Mouse (Mus musculus) heart, embryonic 14.5 days (tissue): ENCODE results near the gene S1pr2. TPM values are rescaled to one million over a fixed set of nuclear protein-coding genes. Genes with fewer than 3 reads are reported as not detected.

ENCODE experiments used
- microRNA-seq: library from miRNA; unstranded; fragments of <30 nt; microRNA quantifications from one replicate; pipeline ENCODE4, GENCODE M21; 2016
- polyA plus RNA-seq: library from polyadenylated mRNA; unstranded; fragments of >200 nt; fragmentation: Nextera tagmentation; extraction: Ambion mirVana; gene quantifications from 2 replicates; pipeline ENCODE4 v1.2.1, GENCODE M21; 2014

Gene S1pr2
- polyA plus RNA-seq, 1 experiment from 2014 or later: 21.5 TPM

Small RNAs within 50 kb of the gene (microRNA-seq; reads per million reads assigned to microRNA genes)
- gene Mir7081: not detected

Other genes with a start within 250 kb of the S1pr2 start
- 0.42 and 1.3 TPM in 2 replicates for gene Olfm2, start 230.4 kb downstream of the S1pr2 start, polyA plus RNA-seq
- gene Col5a3, start 161.7 kb downstream of the S1pr2 start, polyA plus RNA-seq: 0.12 and 0.20 TPM in 2 replicates
- gene Rdh8, start 158.3 kb downstream of the S1pr2 start, polyA plus RNA-seq: not detected in 2 replicates
- 4.5 and 5.9 TPM in 2 replicates for gene A230050P20Rik, start 108.1 kb downstream of the S1pr2 start, polyA plus RNA-seq
- 1.9 and 2.7 TPM in 2 replicates for gene Angptl6, start 97.1 kb downstream of the S1pr2 start, polyA plus RNA-seq
- gene Ppan, start 88.6 kb downstream of the S1pr2 start, polyA plus RNA-seq: 28.2 and 30.0 TPM in 2 replicates
- gene Eif3g, start 78.2 kb downstream of the S1pr2 start, polyA plus RNA-seq: 188 and 202 TPM in 2 replicates
- gene Dnmt1, start 16.9 kb downstream of the S1pr2 start, polyA plus RNA-seq: 35.2 and 39.4 TPM in 2 replicates
- gene Mrpl4, start 26.0 kb upstream of the S1pr2 start, polyA plus RNA-seq: 151 and 160 TPM in 2 replicates
- 13.9 and 14.4 TPM in 2 replicates for gene Icam1, start 39.2 kb upstream of the S1pr2 start, polyA plus RNA-seq
- gene Icam4, start 52.6 kb upstream of the S1pr2 start, polyA plus RNA-seq: 1.3 and 1.9 TPM in 2 replicates
- 0.08 TPM in 1 of 2 replicates, not detected in the other for gene Icam5, start 55.3 kb upstream of the S1pr2 start, polyA plus RNA-seq
- 1.1 TPM in 1 of 2 replicates, not detected in the other for gene Zglp1, start 90.3 kb upstream of the S1pr2 start, polyA plus RNA-seq
- 0.12 and 0.49 TPM in 2 replicates for gene Gm49373, start 96.3 kb upstream of the S1pr2 start, polyA plus RNA-seq
- gene Fdx1l, start 96.8 kb upstream of the S1pr2 start, polyA plus RNA-seq: 45.1 and 50.8 TPM in 2 replicates
- gene Gm38431, start 115.2 kb upstream of the S1pr2 start, polyA plus RNA-seq: 1.3 and 1.4 TPM in 2 replicates
- gene Raver1, start 115.2 kb upstream of the S1pr2 start, polyA plus RNA-seq: 43.9 and 44.9 TPM in 2 replicates
- 11.2 and 11.9 TPM in 2 replicates for gene Tyk2, start 154.5 kb upstream of the S1pr2 start, polyA plus RNA-seq
- gene Cdc37, start 173.2 kb upstream of the S1pr2 start, polyA plus RNA-seq: 209 and 212 TPM in 2 replicates
- 11.0 and 11.8 TPM in 2 replicates for gene Pde4a, start 188.9 kb upstream of the S1pr2 start, polyA plus RNA-seq